Mouse (Mus musculus) E14TG2a.4 (cell line): Measurements from ENCODE around the gene Slc26a8.

Experiments used
- CTCF ChIP-seq: conservative IDR thresholded peaks from 2 replicates; pipeline ENCODE4 v1.5.1; 2014; ENCODE audit warnings: low read length
- NANOG ChIP-seq: IDR thresholded peaks from 2 replicates; pipeline ENCODE4 v1.6.1; 2014; ENCODE audit warnings: borderline replicate concordance, low read length, mixed read lengths

- TF ChIP-seq CTCF (no peak), NANOG (no peak)
These were observed 67.7 kb downstream of the Slc26a8 start, which contains the start of gene Srpk1 for GRCm38 (mm10) chr17:28622300-28622759.
